Mouse (Mus musculus): Measurements from ENCODE around the gene Rhof. TPM values are rescaled to one million over a fixed set of nuclear protein-coding genes. Genes with fewer than 3 reads are reported as not detected.

Gene Rhof
- not detected for polyA plus RNA-seq (2014; fragmentation: Illumina TruSeq; extraction: RNeasy Lipid Tissue Mini Kit (QIAGEN cat#74804); ENCODE audit: low read depth, low replicate concordance)

DNA sequence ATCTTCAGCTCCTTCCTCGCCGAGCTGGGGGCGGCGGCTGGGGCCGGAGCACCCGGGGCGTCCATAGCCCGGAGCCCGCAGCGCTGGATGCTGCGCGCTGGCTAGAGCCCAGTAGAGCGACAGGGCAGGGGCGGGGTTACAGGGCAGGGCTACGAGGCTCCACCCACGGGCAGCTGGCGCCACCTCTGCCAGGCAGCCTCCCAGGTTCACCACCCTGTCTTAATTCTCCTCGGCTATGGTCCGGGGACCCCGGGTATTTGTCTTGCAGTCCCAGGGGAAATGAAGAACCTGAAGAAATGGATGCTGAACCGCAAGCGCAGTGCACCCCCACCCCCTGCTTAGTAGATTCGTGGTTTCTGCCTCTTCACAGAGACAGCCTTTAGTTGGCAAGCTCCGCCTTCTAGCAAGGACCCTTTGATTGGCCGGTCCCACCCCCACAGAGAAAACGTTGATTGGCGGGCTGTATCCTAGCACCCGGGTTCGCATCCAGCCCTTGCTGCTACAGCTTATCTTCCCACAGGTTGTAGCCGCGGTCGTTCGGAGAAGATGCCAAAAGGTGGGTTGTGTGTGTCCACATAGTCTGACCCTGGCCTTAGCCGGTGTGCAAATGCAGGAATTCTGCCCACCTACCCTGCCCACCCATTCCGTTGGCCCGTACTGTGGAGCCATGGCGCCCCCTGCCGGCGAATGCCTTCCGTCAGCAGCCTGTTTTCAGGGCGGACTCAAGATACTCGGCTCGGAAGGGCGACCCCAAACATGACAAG is at the start of gene Rhof:
TSS of gene Rhof (minus strand) at position 385 of the 764 bp plus-strand sequence.

DNA sequence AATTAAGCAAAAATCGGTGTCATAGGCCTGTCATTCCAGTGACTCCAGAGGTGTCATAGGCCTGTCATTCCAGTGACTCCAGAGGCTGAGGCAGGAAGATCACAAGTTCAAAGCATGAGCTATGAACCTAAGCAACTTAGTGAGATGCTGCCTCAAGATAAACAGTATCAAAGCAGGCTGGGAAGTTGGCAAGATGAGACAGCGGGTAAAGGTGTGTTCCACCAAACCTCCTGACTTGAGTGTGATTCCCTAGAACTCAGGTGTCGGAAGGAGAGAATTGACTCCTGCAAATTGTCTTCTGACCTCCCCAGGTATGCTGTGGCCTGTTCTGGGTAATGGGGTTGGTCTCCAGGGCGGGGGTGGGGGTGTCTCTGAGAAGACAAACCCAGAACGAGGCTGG is 36.8 kb upstream of the Rhof start, which contains the start of gene Psmd9:
TSS of gene Psmd9 (plus strand) at position 130 of the 400 bp plus-strand sequence.

DNA sequence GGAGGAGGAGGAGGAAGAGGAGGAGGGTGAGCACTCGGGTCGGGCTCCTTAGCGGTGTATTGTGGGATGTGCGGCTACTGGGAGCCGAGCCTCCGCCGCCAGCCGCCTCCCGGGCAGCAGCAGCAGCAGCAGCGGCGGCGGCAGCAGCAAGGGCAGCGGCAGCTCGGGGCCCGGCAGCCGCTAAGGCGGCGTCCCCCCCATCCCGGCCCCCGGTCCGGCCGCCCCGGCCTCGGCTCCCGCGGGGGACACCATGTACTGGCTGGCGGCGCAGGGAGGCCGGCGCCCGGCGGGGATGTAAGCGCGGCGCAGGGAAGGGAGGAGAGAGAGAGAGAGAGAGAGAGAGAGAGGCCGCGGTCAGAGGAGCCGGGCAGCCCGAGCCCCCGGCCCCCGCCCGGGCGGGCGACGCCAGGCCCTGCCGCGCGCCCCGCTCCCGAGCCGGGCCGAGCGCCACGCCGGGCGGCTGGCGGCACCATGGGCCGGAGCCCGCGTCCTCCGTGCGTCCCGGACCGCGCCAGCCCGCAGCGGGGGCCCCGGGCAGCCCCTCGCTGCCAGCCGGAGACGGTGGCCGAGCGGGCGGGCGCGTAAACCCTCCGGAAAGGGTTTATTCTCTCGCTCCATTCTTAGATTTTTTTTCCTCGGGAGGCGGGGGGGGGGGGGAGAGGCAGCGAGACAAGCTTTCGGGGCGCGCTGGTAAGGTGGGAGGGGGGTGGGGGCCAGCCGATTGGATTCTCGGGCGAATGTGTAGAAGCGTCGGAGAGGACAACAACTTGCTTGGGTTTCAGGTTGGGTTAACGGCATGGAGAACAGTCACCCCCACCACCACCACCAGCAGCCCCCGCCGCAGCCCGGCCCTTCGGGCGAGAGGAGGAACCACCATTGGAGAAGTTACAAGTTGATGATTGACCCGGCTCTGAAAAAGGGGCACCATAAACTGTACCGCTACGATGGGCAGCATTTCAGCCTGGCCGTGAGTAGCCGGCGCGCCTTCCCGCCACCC is 10.0 kb upstream of the Rhof start, which contains the start of gene Setd1b:
TSS of gene Setd1b (plus strand) at position 33 of the 997 bp plus-strand sequence.

DNA sequence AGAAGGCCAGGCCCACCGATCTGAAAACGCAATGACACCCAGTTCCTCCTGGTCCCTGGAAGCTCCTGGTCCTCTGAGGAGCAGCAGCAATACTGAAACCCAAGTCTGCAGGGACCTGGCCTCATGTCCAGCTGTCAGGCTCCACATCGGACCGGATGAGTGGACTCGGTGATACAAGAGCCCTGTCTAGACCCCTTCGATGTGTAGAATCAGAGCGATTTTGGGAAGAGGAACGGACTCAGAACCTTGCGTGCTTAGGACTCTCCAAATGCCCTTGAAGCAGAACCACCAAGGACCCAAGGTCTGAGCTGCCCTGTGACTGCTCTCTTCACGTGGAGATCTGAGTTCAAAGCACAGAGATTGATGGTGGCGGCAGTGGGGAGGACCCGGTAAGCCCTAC is 64.4 kb downstream of the Rhof start, which contains the start of gene Tmem120b:
TSS of gene Tmem120b (plus strand) at position 301 of the 400 bp plus-strand sequence.

Other genes with a start within 250 kb of the Rhof start
- gene Kdm2b, start 142.9 kb downstream of the Rhof start, polyA plus RNA-seq (2014; fragmentation: Illumina TruSeq; extraction: RNeasy Lipid Tissue Mini Kit (QIAGEN cat#74804); ENCODE audit: low read depth, low replicate concordance), result 4.8 TPM
- gene Orai1, start 117.6 kb downstream of the Rhof start, polyA plus RNA-seq (2014; fragmentation: Illumina TruSeq; extraction: RNeasy Lipid Tissue Mini Kit (QIAGEN cat#74804); ENCODE audit: low read depth, low replicate concordance), result 0.74 TPM
- gene Morn3, start 85.7 kb downstream of the Rhof start, polyA plus RNA-seq (2014; fragmentation: Illumina TruSeq; extraction: RNeasy Lipid Tissue Mini Kit (QIAGEN cat#74804); ENCODE audit: low read depth, low replicate concordance), result not detected
- 1.9 TPM for gene Tmem120b, start 64.3 kb downstream of the Rhof start, polyA plus RNA-seq (2014; fragmentation: Illumina TruSeq; extraction: RNeasy Lipid Tissue Mini Kit (QIAGEN cat#74804); ENCODE audit: low read depth, low replicate concordance)
- 2.4 TPM for gene Setd1b, start 9.5 kb upstream of the Rhof start, polyA plus RNA-seq (2014; fragmentation: Illumina TruSeq; extraction: RNeasy Lipid Tissue Mini Kit (QIAGEN cat#74804); ENCODE audit: low read depth, low replicate concordance)
- gene Psmd9, start 36.7 kb upstream of the Rhof start, polyA plus RNA-seq (2014; fragmentation: Illumina TruSeq; extraction: RNeasy Lipid Tissue Mini Kit (QIAGEN cat#74804); ENCODE audit: low read depth, low replicate concordance), result 7.9 TPM
- 1,209 TPM for gene Hpd, start 50.0 kb upstream of the Rhof start, polyA plus RNA-seq (2014; fragmentation: Illumina TruSeq; extraction: RNeasy Lipid Tissue Mini Kit (QIAGEN cat#74804); ENCODE audit: low read depth, low replicate concordance)
- gene Wdr66, start 119.4 kb upstream of the Rhof start, polyA plus RNA-seq (2014; fragmentation: Illumina TruSeq; extraction: RNeasy Lipid Tissue Mini Kit (QIAGEN cat#74804); ENCODE audit: low read depth, low replicate concordance), result 0.21 TPM
- gene Bcl7a, start 211.1 kb upstream of the Rhof start, polyA plus RNA-seq (2014; fragmentation: Illumina TruSeq; extraction: RNeasy Lipid Tissue Mini Kit (QIAGEN cat#74804); ENCODE audit: low read depth, low replicate concordance), result 2.3 TPM

Data from liver, adult 10 weeks (tissue).